9 mouse cellular contexts compared by ENCODE assay signal in genomic region chr5:125179007-125179734, GRCm38 (mm10). TPM values are rescaled to one million over a fixed set of nuclear protein-coding genes. Genes with fewer than 3 reads are reported as not detected.
A peak's percentile ranks its signal among the peaks of the same experiment; 100 is the strongest.
DNase-seq lines count a peak whose midpoint lies in the region; ATAC-seq and TF ChIP-seq lines count a peak whose summit lies in the region.
"Had no signal": no experiment of that assay in that cellular context is flagged by ENCODE, and none has a peak within 500 bp of the region (broad histone marks: within the 10 kb centered on the region; RNA-seq: fewer than 3 reads in every experiment).

TSS of gene Ncor2 (minus strand) at chr5:125179219.

- H3K4me2 ChIP-seq in embryonic facial prominence, embryonic 11.5 days (ENCODE audit: low read depth, low read length) = peak within 1 kb of the TSS; percentile 90
- peak within 1 kb of the TSS; percentile 92 for H3K4me2 ChIP-seq in limb, embryonic 12.5 days
- peak within 1 kb of the TSS; percentile 94 for H3K4me2 ChIP-seq in midbrain, embryonic 14.5 days (ENCODE audit: low read length)

- no peak for TF ChIP-seq CTCF in spleen, adult 2 months (IDR thresholded peaks at IDR 0.05; ENCODE audit: extremely low read depth, insufficient read depth, insufficient read length, insufficient replicate concordance)

- peak; percentile 63 for ATAC-seq in embryonic facial prominence, embryonic 11.5 days (replicated peaks; ENCODE audit: insufficient number of reproducible peaks, low FRiP score, low TSS enrichment, low read depth)
- peak; percentile 74 for ATAC-seq in limb, embryonic 12.5 days (ENCODE audit: insufficient number of reproducible peaks, insufficient read depth, low FRiP score, low TSS enrichment, low read depth)
- ATAC-seq in midbrain, embryonic 14.5 days (ENCODE audit: low FRiP score, low TSS enrichment) = peak; percentile 83

- under 1% methylated on average over 73 of the region's 87 CpGs for WGBS in embryonic facial prominence, embryonic 11.5 days
- WGBS in limb, embryonic 12.5 days = under 1% methylated on average over 84 of the region's 87 CpGs
- under 1% methylated on average over 87 of the region's 87 CpGs for WGBS in midbrain, embryonic 14.5 days
- 5% methylated on average over 75 of the region's 87 CpGs for WGBS in spleen, adult 2 months

- H3K27ac ChIP-seq in embryonic facial prominence, embryonic 11.5 days (replicated peaks; ENCODE audit: low read depth, low read length) = peak within 1 kb of the TSS; percentile 85
- peak within 1 kb of the TSS; percentile 93 for H3K27ac ChIP-seq in limb, embryonic 12.5 days
- H3K27ac ChIP-seq in midbrain, embryonic 14.5 days (replicated peaks; ENCODE audit: low read depth, low read length) = peak within 1 kb of the TSS; percentile 90
- H3K27ac ChIP-seq in spleen, adult 2 months (ENCODE audit: insufficient read depth, low read length) = peak within 1 kb of the TSS; percentile 89

- no peak for TF ChIP-seq POLR2A in spleen, adult 2 months (IDR thresholded peaks at IDR 0.05; ENCODE audit: low read depth, low read length)

- peak; percentile 79 for DNase-seq in urinary bladder, adult 2 months (ENCODE audit: low spot score)
- DNase-seq in urinary bladder, postnatal 10 days (ENCODE audit: low spot score) = no peak
- DNase-seq in embryonic facial prominence, embryonic 11.5 days (ENCODE audit: low spot score) = peak; percentile 92
- DNase-seq in heart, adult 11 months = peak; percentile 99
- DNase-seq in kidney, adult 18-20 months = peak; percentile 80
- peak; percentile 96 for DNase-seq in midbrain, embryonic 14.5 days
- DNase-seq in spleen, adult 2 months (ENCODE audit: low read depth in 1 of 2, low spot score in 2 of 2) = peak in 1 of 2 experiments; percentile 78

- no peaks in the 10 kb centered on the region for H3K27me3 ChIP-seq in embryonic facial prominence, embryonic 11.5 days (ENCODE audit: control insufficient read depth, insufficient read depth, low read length)
- H3K27me3 ChIP-seq in limb, embryonic 12.5 days = no peaks in the 10 kb centered on the region
- H3K27me3 ChIP-seq in midbrain, embryonic 14.5 days (ENCODE audit: control insufficient read depth, insufficient read depth, low read length) = peaks cover 4% of the 10 kb centered on the region; the same call in 1 of the 2 replicates
- H3K27me3 ChIP-seq in spleen, adult 2 months (ENCODE audit: control insufficient read depth, insufficient read depth, low read length) = no peaks in the 10 kb centered on the region

- H3K9me3 ChIP-seq in embryonic facial prominence, embryonic 11.5 days (replicated peaks; ENCODE audit: control insufficient read depth, low read length) = no peaks in the 10 kb centered on the region
- H3K9me3 ChIP-seq in limb, embryonic 12.5 days = no peaks in the 10 kb centered on the region
- no peaks in the 10 kb centered on the region for H3K9me3 ChIP-seq in midbrain, embryonic 14.5 days (ENCODE audit: control insufficient read depth, low read length)

- H3K4me3 ChIP-seq in embryonic facial prominence, embryonic 11.5 days (ENCODE audit: low read depth, low read length) = peak within 1 kb of the TSS; percentile 69
- peak within 1 kb of the TSS; percentile 94 for H3K4me3 ChIP-seq in limb, embryonic 12.5 days (replicated peaks)
- peak within 1 kb of the TSS; percentile 75 for H3K4me3 ChIP-seq in midbrain, embryonic 14.5 days (replicated peaks; ENCODE audit: low read depth, low read length)
- H3K4me3 ChIP-seq in spleen, adult 2 months (ENCODE audit: extremely low read depth, insufficient read depth, insufficient read length) = peak within 1 kb of the TSS; percentile 85

- H3K9ac ChIP-seq in embryonic facial prominence, embryonic 11.5 days (replicated peaks; ENCODE audit: low read length) = peak within 1 kb of the TSS; percentile 73
- peak within 1 kb of the TSS; percentile 94 for H3K9ac ChIP-seq in limb, embryonic 12.5 days (replicated peaks)
- H3K9ac ChIP-seq in midbrain, embryonic 14.5 days (replicated peaks; ENCODE audit: low read length) = peak within 1 kb of the TSS; percentile 84

- H3K36me3 ChIP-seq in embryonic facial prominence, embryonic 11.5 days (replicated peaks; ENCODE audit: control insufficient read depth, insufficient read depth, low read depth, low read length) = no peaks in the 10 kb centered on the region
- H3K36me3 ChIP-seq in limb, embryonic 12.5 days = no peaks in the 10 kb centered on the region
- no peaks in the 10 kb centered on the region for H3K36me3 ChIP-seq in midbrain, embryonic 14.5 days (ENCODE audit: control insufficient read depth, insufficient read depth, low read length)
- no peaks in the 10 kb centered on the region for H3K36me3 ChIP-seq in spleen, adult 2 months (ENCODE audit: control insufficient read depth, insufficient read depth, low read length)
- H3K36me3 ChIP-seq: G1E had no signal

- H3K4me1 ChIP-seq in embryonic facial prominence, embryonic 11.5 days (ENCODE audit: control insufficient read depth, insufficient read depth, low read length) = no peaks in the 10 kb centered on the region; the same call in 1 of the 2 replicates
- peaks cover 54% of the 10 kb centered on the region for H3K4me1 ChIP-seq in limb, embryonic 12.5 days (replicated peaks)
- peaks cover 40% of the 10 kb centered on the region for H3K4me1 ChIP-seq in midbrain, embryonic 14.5 days (ENCODE audit: control insufficient read depth, insufficient read depth, low read length)
- peaks cover 18% of the 10 kb centered on the region; the same call in 1 of the 2 replicates for H3K4me1 ChIP-seq in spleen, adult 2 months (ENCODE audit: control insufficient read depth, insufficient read depth, insufficient read length)

RNA-seq across cellular contexts. Expression of gene Ncor2, which starts in this region (rescaled TPM):
- polyA plus RNA-seq in urinary bladder, adult 2 months (2012; rRNA removed) = 24.5 and 61.9 TPM in 2 replicates
- polyA plus RNA-seq in embryonic facial prominence, embryonic 11.5 days (2014; fragmentation: Nextera tagmentation; extraction: Ambion mirVana) = 12.4 and 15.0 TPM in 2 replicates
- 27.2 and 29.4 TPM in 2 replicates for polyA plus RNA-seq in limb, embryonic 12.5 days (2016; fragmentation: Nextera tagmentation; extraction: Ambion mirVana)
- polyA plus RNA-seq in midbrain, embryonic 14.5 days (2014; fragmentation: Nextera tagmentation; extraction: Ambion mirVana) = 23.7 and 24.0 TPM in 2 replicates
- polyA plus RNA-seq in spleen, adult 2 months (2012; rRNA removed) = 70.1 and 70.5 TPM in 2 replicates
